Mouse (Mus musculus): ENCODE results near the gene Pigr.

DNA sequence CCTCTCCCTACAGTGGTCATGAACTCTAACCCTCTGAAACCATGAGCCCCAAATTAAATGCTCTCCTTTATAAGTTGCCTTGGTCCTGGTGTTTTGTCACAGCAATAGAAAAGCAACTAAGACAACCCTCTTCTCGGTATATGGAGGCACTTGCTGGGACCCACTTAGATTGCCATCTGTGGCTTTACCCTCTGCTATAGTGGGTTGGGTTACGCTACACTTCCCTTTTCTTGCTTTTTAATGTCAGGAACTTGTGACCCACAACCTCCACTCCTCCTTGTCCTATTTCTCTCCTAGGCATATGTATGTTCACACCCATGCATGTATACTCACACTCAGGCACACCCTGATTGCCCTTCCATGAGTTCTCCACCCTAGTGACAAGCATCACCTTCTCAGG is 46.4 kb downstream of the Pigr start:
- TF ChIP-seq CTCF (IDR thresholded peaks at IDR 0.05), result no peak
- TF ChIP-seq POLR2A (IDR thresholded peaks at IDR 0.05; ENCODE audit: insufficient read depth, low read depth, low read length), result no peak
- no peak for TF ChIP-seq EP300 (IDR thresholded peaks at IDR 0.05; ENCODE audit: insufficient read depth, low read depth, low read length)
